Mouse (Mus musculus) thymus, adult 2 months (tissue): ENCODE measurements around the gene Sdccag8.
"Not testable (repeated sequence)": the region's sequence is repeated elsewhere in the genome, so short reads cannot be mapped to it uniquely, and the experiment has no call there.

Experiments
- CTCF ChIP-seq: fragments of 200-500 bp; IDR thresholded peaks from 2 replicates; pipeline ENCODE4 v1.5.1; 2012; ENCODE audit warnings: mild to moderate bottlenecking, control low read depth, low read length, moderate library complexity, borderline replicate concordance; ENCODE audit not compliant: control insufficient read depth, poor library complexity, insufficient read depth; ENCODE audit errors: extremely low read depth
- POLR2A ChIP-seq: fragments of 200-500 bp; IDR thresholded peaks from 2 replicates; pipeline ENCODE4 v1.6.1; 2012; ENCODE audit warnings: mild to moderate bottlenecking, low read length, control low read depth, moderate library complexity; ENCODE audit not compliant: control insufficient read depth, poor library complexity, insufficient read depth; ENCODE audit errors: extremely low read depth

- TF ChIP-seq CTCF, POLR2A: not testable (repeated sequence)
These were observed 22.1 kb downstream of the Sdccag8 start for GRCm38 (mm10) chr1:176836562-176836961.
